Mouse (Mus musculus) kidney, embryonic 16.5 days (tissue): ENCODE measurements at regions not wholly inside any gene's neighbourhood (a gene's known extent, or its start where the extent isn't known, plus 50 kb on each side); places are given as distances from the start of the nearest gene placed in this dataset.
"Not testable (repeated sequence)": the region's sequence is repeated elsewhere in the genome, so short reads cannot be mapped to it uniquely, and the experiment has no call there.

Experiments used
- ATAC-seq: fragments of 200-750 bp; cut with Nextera tagmentation; 2 replicates; pipeline ENCODE4 v1.8.0; 2017; ENCODE audit warnings: moderate TSS enrichment; ENCODE audit not compliant: low FRiP score, low TSS enrichment
- H3K27ac ChIP-seq: fragments of 300-500 bp; sonication (generic); 2 replicates; pipeline ENCODE4 v1.5.1; 2014; ENCODE audit warnings: low read length
- H3K27me3 ChIP-seq: fragments of 300-500 bp; sonication (generic); 2 replicates; pipeline ENCODE4 v1.6.1; 2014; ENCODE audit warnings: low read length, control low read depth, mixed read lengths; ENCODE audit not compliant: insufficient read depth
- H3K36me3 ChIP-seq: fragments of 300-500 bp; sonication (generic); 2 replicates; pipeline ENCODE4 v1.6.1; 2014; ENCODE audit warnings: low read length, control low read depth, mixed read lengths; ENCODE audit not compliant: insufficient read depth
- H3K4me1 ChIP-seq: fragments of 300-500 bp; sonication (generic); 2 replicates; pipeline ENCODE4 v1.6.1; 2014; ENCODE audit warnings: low read length, control low read depth, mixed read lengths; ENCODE audit not compliant: insufficient read depth
- H3K4me2 ChIP-seq: fragments of 300-500 bp; sonication (generic); replicated peaks from 2 replicates; pipeline ENCODE4 v1.6.1; 2014; ENCODE audit warnings: low read depth, low read length
- H3K4me3 ChIP-seq: fragments of 300-500 bp; sonication (generic); 2 replicates; pipeline ENCODE4 v1.5.1; 2014; ENCODE audit warnings: mild to moderate bottlenecking, low read length
- H3K9ac ChIP-seq: fragments of 300-500 bp; sonication (generic); replicated peaks from 2 replicates; pipeline ENCODE4 v1.6.1; 2014; ENCODE audit warnings: low read length
- H3K9me3 ChIP-seq: fragments of 300-500 bp; sonication (generic); 2 replicates; pipeline ENCODE4 v1.6.1; 2016; ENCODE audit warnings: low read length, control low read depth
- WGBS: fragments of 180-500 bp; shearing (Covaris S2); extraction: QIAGEN DNeasy Blood & Tissue Kit; methylation state at CpG from one replicate; pipeline ENCODE4 v1.1.7; 2014; 5-methylcytosine and 5-hydroxymethylcytosine counted together

GRCm38 (mm10) chr10:99339291-99339912, 76.4 kb downstream of the Dusp6 start:
- not testable (repeated sequence) for H3K4me2 ChIP-seq, H3K9me3 ChIP-seq, H3K4me1 ChIP-seq, H3K27me3 ChIP-seq, H3K27ac ChIP-seq, H3K4me3 ChIP-seq, H3K36me3 ChIP-seq, ATAC-seq, H3K9ac ChIP-seq
- 97% methylated on average over 8 of the region's 19 CpGs for WGBS

GRCm38 (mm10) chr10:99340057-99340456, 77.0 kb downstream of the Dusp6 start:
- not testable (repeated sequence) for H3K4me2 ChIP-seq, H3K36me3 ChIP-seq, H3K4me1 ChIP-seq, H3K9ac ChIP-seq, H3K27ac ChIP-seq, ATAC-seq, H3K4me3 ChIP-seq, H3K9me3 ChIP-seq, H3K27me3 ChIP-seq
- no CpG with 5 or more reads among the region's 25 CpGs for WGBS

GRCm38 (mm10) chr10:99349125-99349716, 86.2 kb downstream of the Dusp6 start:
- no peak overlapping the region for H3K27ac ChIP-seq
- ATAC-seq: no peak
- H3K4me2 ChIP-seq: no peak overlapping the region
- H3K9ac ChIP-seq: no peak overlapping the region
- H3K36me3 ChIP-seq: no peaks in the 10 kb centered on the region
- H3K9me3 ChIP-seq: peaks cover 5% of the 10 kb centered on the region
- H3K4me1 ChIP-seq: peaks cover 12% of the 10 kb centered on the region
- no peak overlapping the region for H3K4me3 ChIP-seq
- 64% methylated on average over 3 of the region's 3 CpGs for WGBS
- no peaks in the 10 kb centered on the region for H3K27me3 ChIP-seq

DNA sequence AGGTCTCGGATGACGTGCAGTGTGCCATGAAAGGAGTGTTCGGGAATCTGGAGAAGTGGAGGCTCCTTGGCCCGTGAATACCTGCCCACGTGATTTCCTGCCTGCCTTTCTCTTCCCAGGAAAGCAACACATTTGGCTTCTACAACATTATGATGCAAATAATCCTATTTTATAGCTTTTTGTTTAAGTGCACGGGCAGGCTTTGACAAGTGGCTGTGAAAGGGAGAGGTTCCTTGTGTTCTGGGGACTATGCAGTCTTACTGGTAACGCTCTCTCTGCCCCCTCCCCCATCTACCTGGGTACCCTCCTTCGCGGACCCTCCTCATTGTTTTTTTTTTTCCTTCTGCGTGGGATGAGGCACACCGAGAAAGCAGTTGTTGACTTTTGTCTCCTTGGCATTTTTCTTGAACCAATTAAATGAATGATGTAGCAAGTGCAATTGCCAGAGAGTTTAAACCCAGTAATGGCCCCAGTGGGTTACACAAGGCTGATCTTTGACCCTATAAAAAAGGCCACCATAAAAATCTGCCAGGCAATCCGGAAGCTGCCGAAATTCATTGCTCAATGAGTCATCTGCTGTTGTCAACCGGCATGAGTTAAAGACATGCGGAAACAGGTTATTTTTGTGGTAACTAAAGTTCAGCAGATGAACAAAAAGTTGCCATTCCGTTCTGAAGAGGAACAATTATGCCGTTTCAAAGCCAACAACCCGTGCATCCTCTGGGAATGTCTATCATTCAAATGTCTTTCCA, 90.7 kb downstream of the Dusp6 start:
- 9% methylated on average over 18 of the region's 18 CpGs for WGBS

DNA sequence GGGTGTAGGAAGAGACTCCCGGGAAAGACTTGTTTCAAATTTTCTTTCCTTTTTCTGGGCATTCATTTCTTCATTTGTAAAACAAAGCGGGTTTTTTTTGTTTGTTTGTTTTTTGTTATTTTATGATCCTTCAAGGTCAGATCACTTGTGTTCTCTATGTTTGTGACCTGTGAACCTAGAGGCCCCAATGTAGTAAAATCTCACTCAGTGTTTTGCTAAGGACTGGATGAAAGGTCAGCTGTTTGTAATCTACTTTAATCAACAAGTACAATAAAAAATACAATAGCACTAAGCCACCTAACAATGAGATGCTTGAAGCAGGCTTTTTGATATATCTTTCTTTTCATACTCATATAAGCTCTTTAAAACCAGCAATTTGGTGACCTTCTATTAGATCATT, 91.3 kb downstream of the Dusp6 start:
- Histone ChIP-seq H3K4me3 (no peak overlapping the region), H3K9ac (no peak overlapping the region), H3K4me1 (peaks cover 12% of the 10 kb centered on the region), H3K9me3 (no peaks in the 10 kb centered on the region), H3K4me2 (peak overlapping the region; percentile 46; the same call in 1 of the 2 replicates), H3K27ac (no peak overlapping the region), H3K27me3 (no peaks in the 10 kb centered on the region), H3K36me3 (no peaks in the 10 kb centered on the region)
- no peak for ATAC-seq
- WGBS: 30% methylated on average over 2 of the region's 2 CpGs

More for the DNA sequence above, 90.7 kb downstream of the Dusp6 start:
- peaks cover 12% of the 10 kb centered on the region for H3K4me1 ChIP-seq
- no peaks in the 10 kb centered on the region for H3K36me3 ChIP-seq
- no peak overlapping the region for H3K9ac ChIP-seq
- no peak overlapping the region for H3K27ac ChIP-seq
- H3K4me3 ChIP-seq: peak overlapping the region; percentile 3; the same call in 1 of the 2 replicates
- no peaks in the 10 kb centered on the region for H3K9me3 ChIP-seq
- no peak for ATAC-seq
- peak overlapping the region; percentile 46 for H3K4me2 ChIP-seq
- H3K27me3 ChIP-seq: no peaks in the 10 kb centered on the region

- WGBS: 94% methylated on average over 4 of the region's 4 CpGs
- Histone ChIP-seq H3K4me1 (peaks cover 12% of the 10 kb centered on the region), H3K27ac (no peak overlapping the region), H3K9me3 (no peaks in the 10 kb centered on the region), H3K27me3 (no peaks in the 10 kb centered on the region), H3K4me2 (no peak overlapping the region), H3K9ac (no peak overlapping the region), H3K36me3 (no peaks in the 10 kb centered on the region), H3K4me3 (no peak overlapping the region)
- ATAC-seq: no peak
Measured at GRCm38 (mm10) chr10:99355303-99355702, 92.3 kb downstream of the Dusp6 start.

- no peak for ATAC-seq
Measured at GRCm38 (mm10) chr10:99356221-99356620, 93.2 kb downstream of the Dusp6 start.

DNA sequence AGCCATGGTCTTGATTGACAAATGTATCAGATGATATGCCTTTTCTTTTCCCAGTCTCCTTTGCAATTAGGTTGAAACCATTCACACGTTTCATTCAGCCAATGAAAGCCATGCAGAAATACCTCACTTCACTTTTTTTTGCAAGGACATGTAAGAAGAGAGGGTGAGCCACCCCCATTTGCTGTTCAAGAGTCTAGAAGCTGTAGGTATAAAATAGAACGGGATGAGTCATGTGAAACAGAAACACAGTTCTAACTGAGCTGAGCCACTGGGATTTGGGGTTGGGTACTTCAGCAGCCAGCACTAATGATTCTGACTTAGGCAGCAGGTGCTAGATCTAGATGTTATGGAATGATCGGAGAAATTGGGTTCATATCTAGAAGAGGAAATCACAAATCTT, 93.9 kb downstream of the Dusp6 start:
- Histone ChIP-seq H3K36me3 (no peaks in the 10 kb centered on the region), H3K4me1 (peaks cover 12% of the 10 kb centered on the region), H3K9me3 (no peaks in the 10 kb centered on the region), H3K4me3 (no peak overlapping the region), H3K4me2 (no peak overlapping the region), H3K27ac (no peak overlapping the region), H3K9ac (no peak overlapping the region), H3K27me3 (no peaks in the 10 kb centered on the region)
- no peak for ATAC-seq
- 80% methylated on average over 3 of the region's 3 CpGs for WGBS

More at GRCm38 (mm10) chr10:99356221-99356620, 93.2 kb downstream of the Dusp6 start:
- no peaks in the 10 kb centered on the region for H3K36me3 ChIP-seq
- H3K27me3 ChIP-seq: no peaks in the 10 kb centered on the region
- H3K9me3 ChIP-seq: no peaks in the 10 kb centered on the region
- no peak overlapping the region for H3K4me3 ChIP-seq
- 62% methylated on average over 5 of the region's 5 CpGs for WGBS
- H3K27ac ChIP-seq: no peak overlapping the region
- no peak overlapping the region for H3K9ac ChIP-seq
- peaks cover 12% of the 10 kb centered on the region for H3K4me1 ChIP-seq
- no peak overlapping the region for H3K4me2 ChIP-seq

GRCm38 (mm10) chr10:99357347-99357746, 94.3 kb downstream of the Dusp6 start:
- Histone ChIP-seq H3K4me3 (no peak overlapping the region), H3K9ac (no peak overlapping the region), H3K9me3 (no peaks in the 10 kb centered on the region), H3K4me1 (peaks cover 12% of the 10 kb centered on the region), H3K27ac (no peak overlapping the region), H3K36me3 (no peaks in the 10 kb centered on the region), H3K4me2 (no peak overlapping the region), H3K27me3 (no peaks in the 10 kb centered on the region)
- ATAC-seq: no peak
- 65% methylated on average over 4 of the region's 4 CpGs for WGBS

DNA sequence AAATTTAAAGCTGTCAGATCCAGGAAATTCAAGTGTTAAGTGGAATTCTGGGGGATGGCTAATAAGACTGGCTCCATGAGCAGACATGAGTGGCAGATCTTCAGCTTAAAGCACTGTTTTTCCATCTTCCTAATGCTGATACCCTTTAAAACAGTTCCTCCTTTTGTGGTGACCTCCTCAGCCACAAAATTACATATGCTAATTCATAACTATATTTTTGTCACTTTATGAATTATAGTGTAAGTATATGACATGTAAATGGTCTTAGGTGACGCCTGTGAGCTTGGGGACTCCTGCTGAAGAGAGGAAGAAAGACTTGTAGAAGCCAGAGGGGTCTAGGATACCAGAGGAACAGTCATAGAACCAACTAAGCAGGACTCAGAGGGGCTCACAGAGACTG, 95.2 kb downstream of the Dusp6 start:
- Histone ChIP-seq H3K4me1 (peaks cover 10% of the 10 kb centered on the region), H3K4me2 (no peak overlapping the region), H3K9me3 (no peaks in the 10 kb centered on the region), H3K4me3 (no peak overlapping the region), H3K27ac (no peak overlapping the region), H3K9ac (no peak overlapping the region), H3K36me3 (no peaks in the 10 kb centered on the region), H3K27me3 (no peaks in the 10 kb centered on the region)
- no peak for ATAC-seq
- 93% methylated on average over 1 of the region's 1 CpGs for WGBS
